Mouse (Mus musculus) urinary bladder, postnatal 4 days (tissue): ENCODE data around the gene Sez6l2.

Experiments used
- DNase-seq, 2 experiments: peaks; one replicate each; pipeline ENCODE4 v3.0.0; 2021 to 2022; ENCODE audit warnings: low spot score in 2 of 2

Sez6l2 gene

GRCm38 (mm10) chr7:126961095-126961494, 10.7 kb downstream of the Sez6l2 start:
- no peak for DNase-seq

DNA sequence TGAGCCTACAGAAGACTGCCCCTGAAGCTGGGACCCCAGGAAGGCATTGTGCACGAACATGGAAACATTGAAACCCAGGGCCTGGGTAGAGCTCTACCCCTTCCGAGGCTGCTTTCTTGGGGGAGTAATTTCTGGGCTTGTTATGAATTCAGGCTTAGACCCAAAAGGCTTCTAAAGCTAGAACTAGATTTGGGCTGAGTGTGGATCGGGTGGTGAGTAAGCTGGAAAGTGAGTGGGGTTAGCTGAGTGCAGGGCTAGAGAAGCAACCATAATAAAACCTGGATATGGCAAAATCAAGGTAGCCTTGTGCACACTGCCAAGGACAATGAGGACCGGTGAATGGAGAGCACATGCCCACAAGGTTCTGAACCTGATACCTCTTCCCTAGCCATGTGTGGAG, 11.6 kb downstream of the Sez6l2 start:
- DNase-seq: no peak

DNA sequence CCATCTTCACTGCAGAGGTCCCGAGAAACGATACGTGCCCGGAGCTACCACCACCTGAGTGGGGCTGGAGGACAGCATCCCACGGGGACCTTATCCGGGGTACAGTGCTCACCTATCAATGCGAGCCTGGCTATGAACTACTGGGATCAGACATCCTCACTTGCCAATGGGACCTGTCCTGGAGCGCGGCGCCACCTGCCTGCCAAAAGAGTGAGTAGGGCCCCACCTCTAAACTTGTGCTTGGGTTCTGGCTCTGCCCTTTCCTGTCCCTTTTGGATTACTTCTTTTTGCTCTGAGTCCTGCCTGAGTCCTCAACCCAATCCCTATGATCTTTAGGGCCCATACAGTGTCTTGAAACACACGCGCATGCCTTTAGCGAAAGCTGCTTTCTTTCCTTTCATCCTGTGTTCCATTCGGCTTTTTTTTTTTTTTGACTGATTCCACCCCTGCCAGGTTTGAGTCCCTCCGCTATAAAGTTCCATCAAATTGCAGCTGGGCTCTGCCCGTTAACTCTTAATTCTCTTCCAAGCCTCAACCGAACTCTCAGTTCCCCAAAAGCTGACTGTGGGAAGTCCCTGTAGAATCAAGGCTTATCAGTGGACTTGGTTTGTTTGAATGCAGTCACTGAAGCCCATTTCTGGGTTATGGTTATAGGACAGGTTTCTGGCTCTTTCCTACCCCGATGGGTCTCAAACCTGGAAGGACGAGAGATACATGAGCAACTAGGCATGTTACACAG, 13.4 kb downstream of the Sez6l2 start:
- no peak for DNase-seq

DNA sequence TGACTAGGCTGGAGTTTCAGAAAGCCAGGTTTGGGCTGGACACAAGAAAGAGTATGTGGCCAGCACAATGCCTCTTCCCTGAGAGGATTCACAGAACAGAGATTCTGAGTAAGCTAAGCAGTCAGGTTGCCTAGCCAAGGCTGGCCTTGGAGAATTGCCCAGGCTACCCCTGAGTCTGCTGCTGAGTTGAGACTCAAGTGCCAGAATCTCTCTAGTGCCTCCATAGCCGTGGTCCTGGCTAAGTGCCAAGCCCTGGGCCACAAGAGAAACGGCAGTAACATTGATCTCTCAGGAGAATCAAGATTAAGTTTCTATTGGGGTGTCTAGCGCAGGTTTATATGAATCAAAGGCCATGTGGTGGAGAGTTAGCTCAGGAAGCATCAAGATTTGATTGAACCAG, 15.2 kb downstream of the Sez6l2 start:
- DNase-seq: no peak

GRCm38 (mm10) chr7:126967361-126967760, 17.0 kb downstream of the Sez6l2 start:
- DNase-seq: no peak

- DNase-seq: no peak
Observed at GRCm38 (mm10) chr7:126975493-126975892, 25.1 kb downstream of the Sez6l2 start.

- no peak for DNase-seq
Observed at GRCm38 (mm10) chr7:126975893-126975949, 25.4 kb downstream of the Sez6l2 start, which contains the start of gene Cdipt. Cdipt (plus strand) TSS chr7:126975914.

DNA sequence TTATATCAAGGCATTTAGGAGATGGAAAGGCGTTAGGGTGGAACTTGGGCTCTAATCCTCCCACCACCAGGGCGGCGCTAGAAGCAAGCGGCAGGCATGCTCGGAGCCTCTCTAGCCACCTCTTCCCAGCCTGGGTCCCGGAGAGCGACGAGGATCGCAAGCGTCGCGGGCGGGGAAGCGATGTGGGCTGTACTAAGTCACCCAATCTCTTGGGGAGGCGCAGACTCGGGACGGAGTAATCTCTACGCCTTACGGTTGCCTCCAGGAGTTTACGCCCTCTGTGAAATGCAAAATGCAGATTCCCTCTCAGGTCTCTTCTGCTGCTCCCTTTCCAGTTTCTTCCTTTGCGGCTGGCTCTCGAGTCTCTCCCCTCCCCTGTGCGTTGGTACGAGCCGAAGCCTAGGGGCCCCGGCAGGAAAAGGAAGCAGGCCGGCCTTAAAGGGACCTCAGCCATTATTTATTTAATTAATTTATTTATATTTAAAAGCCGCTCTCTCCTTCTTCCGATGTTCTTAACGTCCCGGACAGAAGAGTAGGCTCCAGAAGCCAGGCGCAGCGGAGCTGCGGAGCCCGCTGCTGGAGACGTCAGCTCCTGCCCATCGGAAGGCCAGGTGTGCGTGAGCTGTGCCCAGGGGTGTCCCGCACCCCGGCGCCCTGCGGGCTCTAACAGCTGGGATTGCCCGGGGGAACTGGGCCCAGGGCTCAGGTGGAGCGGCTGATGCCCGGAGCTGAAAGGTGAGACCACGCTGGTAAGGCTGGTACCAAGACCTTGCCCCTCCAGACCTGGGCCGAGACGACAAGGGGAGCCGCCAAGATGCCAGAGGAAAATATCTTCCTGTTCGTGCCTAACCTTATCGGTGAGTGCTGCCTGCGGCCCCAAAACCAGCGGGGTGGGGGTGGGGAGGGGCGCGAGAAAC, 25.8 kb downstream of the Sez6l2 start, which contains the start of gene Cdiptos:
Cdiptos (minus strand) TSS at position 149 of the 917 bp plus-strand sequence.
- peak; percentile 91 to 96 for DNase-seq

GRCm38 (mm10) chr7:126976878-126977459, 26.6 kb downstream of the Sez6l2 start:
- no peak for DNase-seq

DNA sequence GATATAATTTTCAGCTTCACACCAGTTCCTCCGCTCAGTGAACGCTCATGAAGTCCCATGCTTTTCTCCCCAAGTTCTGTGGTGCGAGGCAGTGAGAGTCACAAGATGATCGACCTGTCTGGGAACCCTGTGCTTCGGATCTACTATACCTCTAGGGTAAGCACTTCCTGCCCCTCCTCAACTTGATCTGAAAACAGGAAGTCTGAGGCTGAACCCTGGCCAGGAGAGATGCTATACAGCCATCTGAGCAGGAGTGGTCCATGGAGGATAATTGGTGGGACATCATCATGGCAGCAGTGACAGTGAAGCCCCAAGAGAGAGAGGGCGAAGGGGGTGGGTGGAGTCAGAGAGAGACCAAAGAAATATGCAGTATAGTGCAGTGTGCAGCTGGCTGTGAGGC, 28.5 kb downstream of the Sez6l2 start:
- DNase-seq: no peak

DNA sequence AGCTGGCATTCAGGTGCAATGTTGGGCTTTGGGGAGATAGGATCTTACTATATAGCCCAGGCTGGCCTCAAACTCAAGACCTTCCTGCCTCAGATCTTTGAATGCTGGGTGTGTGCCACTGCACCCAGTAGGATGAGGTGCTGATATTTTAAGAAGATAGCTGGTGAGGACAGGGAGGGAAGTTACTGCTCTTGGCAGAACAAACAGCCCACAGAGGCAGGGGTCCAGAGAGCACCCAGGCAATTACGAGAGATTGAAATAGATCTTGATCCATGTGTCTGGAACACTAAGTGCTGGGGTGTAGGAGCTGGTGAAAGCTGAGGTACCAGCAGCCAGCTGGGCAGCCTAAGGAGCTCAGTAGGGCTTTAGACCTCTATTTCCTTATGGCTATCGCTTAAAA, 31.2 kb downstream of the Sez6l2 start:
- DNase-seq: no peak

DNA sequence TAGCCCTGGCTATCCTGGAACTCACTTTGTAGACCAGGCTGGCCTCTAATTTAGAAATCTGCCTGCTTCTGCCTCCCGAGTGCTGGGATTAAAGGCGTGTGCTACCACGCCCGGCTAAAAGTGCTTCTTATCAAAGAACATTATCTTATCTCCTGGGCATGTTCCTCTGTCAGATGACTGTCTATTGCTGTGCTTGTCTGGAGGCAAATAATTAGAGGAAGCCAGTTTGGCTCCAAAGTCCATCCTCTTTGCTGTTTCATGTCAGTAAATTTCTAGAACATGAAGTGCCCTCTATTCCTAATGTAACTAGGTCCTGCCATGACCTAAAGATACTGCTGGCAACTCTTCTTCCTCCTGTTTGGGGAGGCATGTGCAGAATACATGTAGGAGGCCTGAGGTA, 31.7 kb downstream of the Sez6l2 start:
- DNase-seq: no peak

- no peak for DNase-seq
Observed at GRCm38 (mm10) chr7:126983113-126983512, 32.8 kb downstream of the Sez6l2 start.

- no peak for DNase-seq
Observed at GRCm38 (mm10) chr7:126984667-126985444, 34.5 kb downstream of the Sez6l2 start.

- DNase-seq: no peak
Observed at GRCm38 (mm10) chr7:126986319-126986718, 36.0 kb downstream of the Sez6l2 start.

DNA sequence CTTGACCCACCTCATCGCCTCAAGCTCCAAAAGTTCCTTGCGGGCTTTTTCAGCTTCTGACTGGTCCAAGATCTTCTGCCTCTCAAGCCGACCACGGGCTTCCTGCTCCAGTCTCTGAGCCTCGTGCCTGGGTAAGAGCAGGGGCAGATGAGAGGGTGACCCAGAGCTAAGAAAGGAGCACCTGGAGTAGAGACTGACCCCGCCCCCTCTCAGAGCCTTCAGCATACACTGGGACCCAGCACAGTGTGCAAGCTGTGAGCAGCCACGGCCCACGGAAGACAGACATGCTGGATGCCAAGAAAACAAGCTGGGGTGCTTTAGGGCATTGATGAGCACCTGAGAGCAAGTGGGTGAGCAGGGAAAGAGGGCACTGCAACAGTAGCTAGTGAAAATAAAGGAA, 38.5 kb downstream of the Sez6l2 start:
- no peak for DNase-seq

DNA sequence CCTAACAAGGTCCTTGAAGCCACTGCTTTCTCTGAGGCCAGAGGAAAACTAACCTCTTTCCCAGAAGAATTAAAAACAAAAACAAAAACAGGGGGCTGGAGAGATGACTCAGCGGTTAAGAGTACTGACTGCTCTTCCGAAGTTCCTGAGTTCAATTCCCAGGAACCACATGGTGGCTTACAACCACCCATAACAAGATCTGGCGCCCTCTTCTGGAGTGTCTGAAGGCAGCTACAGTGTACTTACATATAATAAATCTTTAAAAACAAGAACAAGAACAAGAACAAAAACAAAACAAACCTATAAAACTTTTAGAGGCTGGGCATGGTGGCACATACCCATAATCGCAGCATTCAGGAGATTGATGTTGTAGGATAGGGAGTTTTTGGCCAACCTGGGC, 46.1 kb downstream of the Sez6l2 start:
- no peak for DNase-seq

DNA sequence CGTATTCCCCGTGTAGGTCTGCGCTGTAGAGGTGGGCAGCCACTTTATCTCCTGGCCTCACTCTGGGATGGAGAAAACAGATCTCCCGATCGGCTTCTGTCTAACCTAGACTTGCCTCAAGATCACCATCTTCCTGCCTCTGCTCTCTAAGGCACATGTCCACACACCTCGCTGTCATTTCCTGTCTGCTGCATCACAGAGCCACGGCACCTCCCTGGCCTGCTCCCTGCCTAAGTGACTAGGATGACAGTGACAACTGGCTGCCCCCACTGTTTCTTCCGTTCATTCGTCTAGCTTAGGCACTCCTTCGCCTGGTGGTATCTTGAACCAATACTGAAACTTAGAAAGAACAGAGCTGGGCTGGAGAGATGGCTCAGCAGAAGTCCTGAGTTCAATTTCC, 49.2 kb downstream of the Sez6l2 start:
- DNase-seq: no peak

DNA sequence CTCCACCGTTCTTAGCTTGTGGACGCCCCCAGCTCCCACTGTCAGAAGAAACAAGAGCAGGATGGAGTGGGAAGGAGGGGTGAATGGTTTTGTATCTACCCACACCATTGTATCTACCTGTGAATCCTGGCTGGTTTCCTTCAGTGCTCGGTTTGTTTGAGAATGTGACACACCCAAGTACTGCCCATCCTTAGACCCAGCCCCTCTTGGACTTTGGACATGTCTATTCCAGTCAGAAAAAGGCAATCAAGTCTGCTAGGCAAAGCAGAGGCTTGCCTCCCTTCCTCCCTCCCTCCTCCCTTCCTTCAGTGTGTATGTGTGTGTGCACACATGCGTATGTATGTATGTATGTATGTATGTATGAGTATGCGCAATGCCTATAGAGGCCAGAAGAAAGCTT, 53.3 kb downstream of the Sez6l2 start:
- DNase-seq: no peak

DNA sequence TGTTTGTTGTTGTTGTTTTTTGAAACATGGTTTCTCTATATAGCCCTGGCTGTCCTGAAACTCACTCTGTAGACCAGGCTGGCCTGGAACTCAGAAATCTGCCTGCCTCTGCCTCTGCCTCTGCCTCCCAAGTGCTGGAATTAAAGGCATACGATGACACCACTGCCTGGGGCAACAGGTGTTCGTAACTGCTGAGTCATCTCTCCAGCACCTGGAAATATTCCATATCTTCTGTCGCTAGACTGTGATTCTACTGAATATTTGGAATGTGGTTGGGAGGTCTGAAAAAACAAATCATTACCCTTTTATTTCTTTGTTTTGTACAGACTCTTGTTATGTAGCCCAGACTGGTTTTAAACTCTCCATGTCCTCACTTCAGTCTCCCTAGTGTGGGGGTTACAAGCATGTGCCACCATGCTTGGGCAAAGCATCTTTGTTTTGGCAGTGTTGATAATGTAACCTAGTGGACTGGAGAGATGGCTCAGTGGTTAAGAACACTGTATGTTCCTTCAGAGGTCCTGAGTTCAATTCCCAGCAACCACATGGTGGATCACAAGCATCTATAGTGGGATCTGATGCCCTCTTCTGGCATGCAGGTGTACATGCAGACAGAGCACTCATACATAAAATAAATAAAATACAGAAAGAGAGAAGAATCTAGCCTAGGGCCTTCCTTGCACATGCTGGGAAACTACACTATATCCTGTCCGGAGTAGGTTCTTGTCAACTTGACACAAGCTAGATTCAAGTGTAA, 53.9 kb downstream of the Sez6l2 start:
- DNase-seq: no peak

DNA sequence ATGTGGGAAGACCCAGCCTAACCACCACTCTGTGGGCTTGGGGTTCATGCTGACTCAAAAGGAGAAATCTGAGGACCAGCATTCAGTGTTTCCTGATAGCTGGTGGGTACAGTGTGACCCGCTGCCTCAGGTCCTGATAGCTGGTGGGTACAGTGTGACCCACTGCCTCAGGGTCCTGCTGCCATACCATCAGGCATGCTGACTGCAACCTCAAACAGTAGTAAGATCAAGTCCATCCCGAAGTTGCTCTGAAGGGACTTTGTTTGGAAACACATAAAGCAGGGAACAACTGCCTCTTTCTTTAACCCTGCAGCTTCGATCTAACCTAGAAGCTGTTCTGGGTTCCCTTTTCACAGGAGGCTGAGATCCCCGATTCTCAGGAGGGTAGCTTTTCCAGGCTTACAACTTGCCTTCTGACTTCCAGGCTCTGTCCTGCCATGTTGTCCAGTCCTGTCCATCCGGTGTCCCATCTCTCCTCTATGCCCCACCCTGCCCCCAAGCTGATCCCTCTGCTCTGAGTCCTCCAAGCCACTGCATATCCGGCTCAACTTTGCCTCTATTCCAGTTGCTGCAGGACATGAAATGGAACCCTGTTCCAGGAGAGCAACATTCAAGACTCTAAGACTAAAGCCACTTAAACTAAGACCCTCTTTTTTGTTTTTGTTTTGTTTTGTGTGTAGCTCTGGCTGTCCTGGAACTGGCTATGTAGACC, 57.1 kb downstream of the Sez6l2 start:
- DNase-seq: no peak
